Mouse (Mus musculus) left cerebral cortex, adult 2 months (tissue): ENCODE measurements around the gene Surf6. TPM values are rescaled to one million over a fixed set of nuclear protein-coding genes. Genes with fewer than 3 reads are reported as not detected.

ENCODE experiments used
- DNase-seq, 2 experiments: peaks; one replicate each; pipeline ENCODE4 v3.0.0; 2021 to 2022; ENCODE audit warnings: low spot score in 2 of 2, mixed read lengths in 1 of 2; ENCODE audit errors: extremely low spot score in 1 of 2
- H3K27ac ChIP-seq: fragments of 200-600 bp; 2 replicates; pipeline ENCODE4 v1.8.1; 2022
- H3K4me3 ChIP-seq: fragments of 200-600 bp; 2 replicates; pipeline ENCODE4 v1.8.1; 2022
- CTCF ChIP-seq: fragments of 200-600 bp; IDR thresholded peaks from 2 replicates; pipeline ENCODE4 v1.8.1; 2022; ENCODE audit warnings: antibody characterized with exemption, mild to moderate bottlenecking, moderate library complexity
- intact Hi-C: fragments of 180-260 bp; cut with DNase I; formaldehyde crosslinking; loops from one replicate; pipeline ENCODE4 v1.15.1; 2025
- total RNA-seq, 2 experiments: library from RNA; stranded (reverse); gene quantifications; 2 replicates each; pipeline ENCODE4 v1.2.3; 2021

Surf6 gene
- total RNA-seq, 2 experiments from 2014 or later = 25.4 to 27.3 TPM

DNA sequence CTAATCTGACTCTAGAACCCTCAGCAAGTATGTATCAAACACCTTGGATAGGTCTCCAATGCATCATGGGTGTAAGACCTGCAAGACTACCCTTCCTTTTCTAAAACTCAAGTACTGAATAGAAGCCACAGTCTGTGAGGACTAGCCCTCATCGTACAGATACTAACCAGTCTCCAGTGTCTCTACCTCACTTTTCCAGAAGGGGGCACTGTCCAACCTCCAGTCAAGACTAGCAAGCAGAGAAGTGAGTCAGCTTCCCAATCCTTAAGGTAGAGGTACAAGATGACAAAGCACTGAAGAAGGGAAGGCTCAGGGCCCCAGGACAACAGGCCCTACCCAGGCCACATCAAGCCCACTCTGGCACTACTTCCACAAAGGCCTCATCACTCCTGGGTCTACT, 27.7 kb upstream of the Surf6 start:
- intact Hi-C loops = loop anchor here (5.0 kb wide), 1 partner anchor 97 kb away; the partner anchor contains the start of gene Slc2a6
- peak; percentile 75 for TF ChIP-seq CTCF
- H3K27ac ChIP-seq = no peak overlapping the region
- H3K4me3 ChIP-seq = no peak overlapping the region
- peak; percentile 59 to 62 for DNase-seq

GRCm38 (mm10) chr2:26927745-26928476, 25.2 kb upstream of the Surf6 start:
- TF ChIP-seq CTCF = no peak
- intact Hi-C loops = no loop called here
- DNase-seq = no peak
- Histone ChIP-seq H3K27ac (no peak overlapping the region), H3K4me3 (no peak overlapping the region)

GRCm38 (mm10) chr2:26921784-26922183, 19.1 kb upstream of the Surf6 start:
- no peak for TF ChIP-seq CTCF
- no peak for DNase-seq
- H3K27ac ChIP-seq = no peak overlapping the region
- intact Hi-C loops = no loop called here
- H3K4me3 ChIP-seq = no peak overlapping the region

DNA sequence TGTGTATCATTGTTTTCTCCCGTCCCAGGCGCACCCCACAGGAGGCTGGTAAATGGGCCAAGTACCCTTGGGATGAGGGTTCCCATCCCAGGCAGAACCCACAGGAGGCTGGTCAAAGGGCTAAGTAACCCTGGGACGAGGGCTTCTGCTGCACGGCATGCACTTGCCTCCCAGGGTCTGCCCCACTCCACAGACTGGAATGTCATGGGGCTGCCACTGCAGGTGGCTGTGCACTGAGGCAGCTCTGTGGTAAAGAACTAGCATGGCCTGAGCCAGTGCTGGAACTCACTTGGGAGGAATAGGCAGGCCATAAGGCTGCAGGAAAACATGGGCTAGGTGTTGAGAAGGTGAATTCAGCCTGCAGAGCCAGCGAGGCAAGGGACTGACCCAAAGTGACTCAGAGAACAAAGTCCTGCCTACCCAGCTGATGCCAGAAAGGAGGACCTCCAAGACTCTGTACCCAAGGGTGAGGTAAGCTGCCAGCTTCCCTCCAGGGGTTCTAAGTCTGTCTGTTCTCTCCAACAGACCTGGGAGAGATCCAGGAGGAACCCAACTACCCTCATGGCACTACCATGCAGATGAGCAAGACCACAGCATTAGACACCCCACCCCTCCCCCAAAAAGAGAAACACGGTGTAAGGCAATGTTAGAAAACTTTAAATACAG, 17.6 kb upstream of the Surf6 start:
- no peak for TF ChIP-seq CTCF
- Histone ChIP-seq H3K27ac (no peak overlapping the region), H3K4me3 (no peak overlapping the region)
- intact Hi-C loops = no loop called here
- no peak for DNase-seq

DNA sequence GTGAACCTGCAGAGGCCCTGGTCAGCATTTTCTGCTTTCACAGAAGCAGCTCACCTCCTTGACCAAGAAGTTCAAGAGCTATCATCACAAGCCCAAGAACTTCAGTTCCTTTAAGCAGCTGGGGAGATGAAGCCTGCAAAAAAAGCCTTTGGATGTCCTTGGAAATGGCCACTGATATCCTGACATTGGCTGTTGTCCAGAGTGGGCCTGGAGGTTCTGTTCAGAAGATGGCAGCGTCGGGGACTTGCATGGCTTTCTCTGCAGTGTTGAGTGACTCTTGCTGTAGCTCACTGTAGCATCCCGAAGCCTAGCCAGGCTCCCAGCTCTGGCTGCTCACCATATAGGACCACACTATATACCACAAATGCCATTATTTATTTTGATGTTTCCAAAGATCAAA, 17.0 kb upstream of the Surf6 start:
- Histone ChIP-seq H3K27ac (no peak overlapping the region), H3K4me3 (no peak overlapping the region)
- no peak for TF ChIP-seq CTCF
- no peak for DNase-seq
- intact Hi-C loops = loop anchor here (10.0 kb wide), 1 partner anchor 105 kb away; the partner anchor contains the start of gene Slc2a6

DNA sequence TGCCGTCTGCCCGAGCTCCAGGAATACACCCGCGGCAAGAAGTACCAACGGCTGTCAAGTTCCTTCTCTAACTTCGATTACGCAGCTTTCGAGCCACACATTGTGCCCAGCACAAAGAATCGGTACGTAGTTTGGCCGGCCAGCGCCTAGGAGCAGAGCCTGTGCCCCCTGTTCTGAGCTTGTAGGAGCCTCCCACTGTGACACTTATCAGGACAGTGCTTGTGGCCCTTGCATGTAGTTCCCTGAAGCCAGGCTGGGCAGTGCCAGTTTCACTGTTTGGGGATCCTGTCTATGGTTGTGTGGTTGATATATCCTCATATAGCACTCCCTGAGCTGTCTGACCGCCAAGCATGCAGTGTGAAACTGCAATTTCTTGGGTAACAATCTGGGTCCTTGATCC, 14.1 kb upstream of the Surf6 start:
- TF ChIP-seq CTCF = no peak
- Histone ChIP-seq H3K27ac (peak overlapping the region; percentile 91), H3K4me3 (peak overlapping the region; percentile 87)
- DNase-seq = no peak
- intact Hi-C loops = loop anchor here (2.0 to 10.0 kb wide), 2 partner anchors 16 to 108 kb away; partner anchors contain the start of genes Slc2a6 and Surf4

DNA sequence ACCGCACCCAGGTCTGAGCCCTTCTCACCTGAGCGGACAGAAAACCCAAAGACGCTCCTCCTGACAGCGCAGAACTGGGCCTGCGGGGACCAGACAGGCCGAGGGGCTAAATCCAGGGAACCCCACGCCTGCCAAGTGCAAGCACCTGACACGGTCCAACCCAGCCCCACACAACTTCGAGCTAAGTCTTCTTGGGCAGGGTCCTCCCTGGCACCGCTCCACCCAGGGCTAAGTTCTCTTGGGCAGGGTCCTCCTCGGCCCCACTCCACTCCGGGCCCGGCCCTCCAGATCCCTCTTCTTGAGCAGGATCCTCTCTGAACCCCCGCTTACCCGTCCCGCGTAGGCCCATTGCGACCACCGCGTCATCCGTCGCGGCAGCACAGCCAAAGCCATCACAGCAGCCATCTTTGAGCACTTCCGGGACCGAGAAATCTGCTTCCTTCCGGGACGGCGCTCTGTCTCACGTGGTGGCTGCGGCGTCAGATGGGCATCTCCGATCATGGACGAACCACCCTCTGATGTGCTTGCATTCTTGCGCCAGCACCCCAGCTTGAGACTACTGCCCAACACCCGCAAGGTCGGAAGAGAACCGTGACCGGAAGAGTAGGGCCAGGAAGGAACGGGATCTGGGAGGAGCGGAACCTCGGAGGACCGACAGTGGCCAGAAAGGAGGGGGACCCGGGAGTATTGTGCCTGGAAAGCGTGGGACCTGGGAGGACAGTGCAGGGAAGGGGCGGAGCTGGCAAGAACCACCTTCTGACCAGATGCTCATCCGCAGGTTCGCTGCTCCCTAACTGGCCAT, 13.4 kb upstream of the Surf6 start, which contains the start of the genes Surf2 and Surf1:
TSS of gene Surf2 (plus strand) at position 441 of the 802 bp plus-strand sequence.
TSS of gene Surf1 (minus strand) at position 604 of the 802 bp plus-strand sequence.
- Histone ChIP-seq H3K27ac (peak within 1 kb of the TSS; percentile 91), H3K4me3 (peak within 1 kb of the TSS; percentile 87)
- intact Hi-C loops = loop anchor here (2.0 to 10.0 kb wide), 2 partner anchors 17 to 109 kb away; partner anchors contain the start of genes Slc2a6 and Surf4
- no peak for TF ChIP-seq CTCF
- peak; percentile 82 to 83 for DNase-seq

DNA sequence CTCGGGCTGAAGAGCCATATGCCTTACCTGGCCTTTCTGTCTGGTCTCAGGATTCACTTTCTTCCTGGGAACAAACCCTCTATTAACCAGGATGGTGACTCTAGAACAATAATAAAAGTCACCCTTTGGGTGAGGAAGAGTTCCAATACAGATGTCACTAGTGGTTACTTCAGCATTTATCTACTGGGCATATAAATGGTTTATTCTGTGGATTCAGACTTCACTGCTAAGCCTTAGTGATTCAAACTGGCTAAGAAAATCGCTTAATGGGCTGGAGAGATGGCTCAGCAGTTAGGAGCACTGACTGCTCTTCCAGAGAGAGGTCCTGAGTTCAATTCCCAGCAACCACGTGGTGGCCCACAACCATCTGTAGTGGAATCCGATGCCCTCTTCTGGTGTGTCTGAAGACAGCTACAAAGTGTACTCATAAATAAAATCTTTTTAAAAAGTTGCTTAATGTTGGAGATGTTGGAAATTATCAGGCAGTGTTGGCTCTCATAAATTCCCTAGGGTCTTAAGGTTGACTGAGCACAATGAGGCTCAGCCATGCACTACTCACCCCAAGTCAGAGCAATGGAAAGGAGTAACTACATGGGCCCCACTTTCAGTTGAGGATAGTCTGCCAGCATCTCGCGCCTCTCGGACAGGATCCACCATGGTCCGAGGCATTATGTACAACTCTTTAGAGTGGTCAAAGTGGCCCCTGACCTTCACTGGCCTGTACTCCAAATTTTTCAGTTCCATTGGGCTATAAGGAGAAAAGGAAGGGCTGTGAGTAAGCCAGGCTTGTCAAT, 11.7 kb upstream of the Surf6 start:
- TF ChIP-seq CTCF = no peak; the same call in 1 of the 2 replicates
- intact Hi-C loops = loop anchor here (10.0 kb wide), 1 partner anchor 110 kb away; the partner anchor contains the start of gene Slc2a6
- DNase-seq = no peak
- Histone ChIP-seq H3K4me3 (no peak overlapping the region), H3K27ac (no peak overlapping the region)

GRCm38 (mm10) chr2:26913416-26914147, 10.9 kb upstream of the Surf6 start:
- no peak for TF ChIP-seq CTCF
- Histone ChIP-seq H3K27ac (no peak overlapping the region), H3K4me3 (no peak overlapping the region)
- DNase-seq = peak in 1 of 2 experiments; percentile 6
- intact Hi-C loops = loop anchor here (10.0 kb wide), 1 partner anchor 111 kb away; the partner anchor contains the start of gene Slc2a6

DNA sequence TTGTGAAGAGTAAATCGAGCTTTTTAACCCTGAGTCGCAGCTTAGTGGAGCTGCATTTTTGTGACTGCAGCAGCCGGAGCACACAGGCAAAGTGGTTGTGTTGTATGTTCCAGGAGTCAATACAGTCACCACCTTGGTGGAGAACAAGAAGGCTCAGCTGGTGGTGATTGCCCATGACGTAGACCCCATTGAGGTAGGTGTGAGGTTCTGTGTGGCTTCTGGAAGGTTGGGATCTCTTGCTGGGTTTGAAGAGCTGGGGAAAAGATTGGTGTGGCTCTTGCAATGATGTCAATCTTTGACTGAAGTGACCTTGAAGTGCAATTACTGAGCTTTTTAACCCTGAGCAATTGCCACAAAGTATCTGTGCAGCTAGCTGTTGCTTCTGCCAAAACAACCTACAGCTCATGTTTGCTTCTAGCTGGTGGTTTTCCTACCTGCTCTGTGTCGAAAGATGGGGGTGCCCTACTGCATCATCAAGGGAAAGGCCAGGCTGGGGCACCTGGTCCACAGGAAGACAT, 9.6 kb upstream of the Surf6 start:
- peak in 1 of 2 experiments; percentile 7 for DNase-seq
- TF ChIP-seq CTCF = no peak
- intact Hi-C loops = loop anchor here (10.0 kb wide), 1 partner anchor 112 kb away; the partner anchor contains the start of gene Slc2a6
- peak overlapping the region; percentile 93 for H3K4me3 ChIP-seq
- H3K27ac ChIP-seq = no peak overlapping the region
